Mouse (Mus musculus): ENCODE measurements around the gene Ncln.

The Ncln gene

GRCm38 (mm10) chr10:81496264-81496901 lies at the start of gene Ncln:
Gene Ncln (minus strand): TSS chr10:81496392.
- peak; percentile 97 to 98 for DNase-seq (ENCODE audit: low spot score in 2 of 2)

DNA sequence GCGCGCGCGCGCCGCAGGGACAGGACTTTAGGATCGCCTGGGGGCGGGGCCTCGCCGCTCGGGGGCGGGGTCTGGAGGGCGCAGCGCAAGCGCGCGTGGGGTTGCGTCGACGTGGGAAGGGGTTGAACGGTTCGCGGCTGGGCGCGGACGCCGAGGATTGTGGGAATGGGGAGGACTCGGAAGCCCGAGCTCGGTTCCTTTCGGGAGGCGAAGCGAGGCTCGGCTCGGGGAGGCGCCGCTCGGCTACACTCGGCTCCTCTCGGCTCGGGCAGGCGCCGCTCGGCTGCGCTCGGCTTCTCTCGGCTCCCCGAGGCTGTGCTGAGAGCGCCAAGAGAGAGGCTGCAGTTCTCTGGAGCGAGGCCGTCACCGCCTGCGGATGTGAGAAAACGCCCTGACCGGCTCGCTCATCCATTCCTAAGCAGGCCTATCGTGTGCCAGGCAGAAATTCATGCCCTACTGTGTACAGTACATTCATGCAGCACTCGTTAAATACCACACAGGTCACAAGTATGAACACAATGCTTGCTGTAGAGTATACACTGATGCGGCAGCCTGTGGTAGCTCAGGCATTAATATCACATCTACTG lies 49.1 kb upstream of the Ncln start, which contains the start of gene Gna11:
Gna11 (minus strand) TSS at position 30 of the 587 bp plus-strand sequence.
- peak; percentile 99 to 100 for DNase-seq (ENCODE audit: low spot score in 2 of 2)

GRCm38 (mm10) chr10:81544296-81545160 lies 48.3 kb upstream of the Ncln start:
- DNase-seq (ENCODE audit: low spot score in 2 of 2): no peak

DNA sequence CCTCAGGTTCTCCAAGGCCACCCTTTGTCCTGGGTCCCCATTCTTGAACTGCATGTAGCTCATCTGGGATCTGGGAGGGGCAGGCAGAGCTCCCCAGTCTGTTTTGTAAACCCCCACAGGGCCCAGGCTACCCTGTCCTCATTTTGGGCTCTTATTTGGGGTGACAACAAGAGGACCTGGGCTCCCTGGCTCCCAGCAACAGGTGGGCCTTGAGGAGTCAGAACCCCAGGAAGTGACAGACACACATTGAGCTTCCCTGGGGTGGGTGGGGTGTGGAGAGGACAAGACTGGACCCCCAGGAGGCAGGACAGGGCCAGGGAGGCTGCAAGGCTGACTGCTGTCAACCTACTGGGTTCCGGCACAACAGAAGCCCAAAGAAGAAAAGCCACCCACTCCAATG lies 47.4 kb upstream of the Ncln start:
- no peak for DNase-seq (ENCODE audit: low spot score in 2 of 2)

DNA sequence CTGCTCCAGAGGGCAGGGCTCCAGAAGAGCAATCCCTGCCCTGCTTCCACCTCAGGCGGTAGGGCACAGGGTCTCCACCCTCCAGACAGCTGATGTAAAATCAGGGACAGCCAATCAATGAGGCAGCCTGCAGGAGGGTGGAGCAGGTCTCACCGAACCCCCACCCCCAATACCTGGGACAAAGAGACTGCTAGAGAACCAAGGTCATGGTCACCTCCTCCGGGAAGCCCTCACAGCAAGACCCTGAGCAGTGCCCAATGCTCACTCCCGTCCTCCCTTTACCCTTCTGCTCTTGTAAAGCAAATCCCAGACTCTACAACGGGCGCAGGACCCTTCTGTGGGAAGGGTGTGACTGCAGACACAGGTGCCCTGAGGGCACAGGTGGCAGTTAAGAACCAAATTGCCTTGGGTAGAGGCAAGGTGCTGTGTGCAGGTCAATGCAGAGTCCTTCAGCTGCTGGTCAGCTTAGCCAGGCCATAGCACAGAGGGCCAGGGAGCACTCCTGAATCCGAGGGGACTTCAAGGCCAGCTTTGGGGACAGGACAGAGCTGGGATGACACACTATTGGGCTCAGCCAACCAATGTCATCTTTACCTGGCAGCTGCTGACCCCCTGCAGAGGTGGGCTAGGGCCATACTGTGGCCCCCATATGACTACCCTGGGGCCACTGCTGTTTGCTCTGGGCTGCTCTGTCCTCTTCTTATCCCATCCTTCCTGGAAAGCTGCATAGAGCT lies 46.7 kb upstream of the Ncln start:
- DNase-seq (ENCODE audit: low spot score in 2 of 2): no peak

GRCm38 (mm10) chr10:81541803-81542202 lies 45.6 kb upstream of the Ncln start:
- DNase-seq (ENCODE audit: low spot score in 2 of 2): no peak

- no peak for DNase-seq (ENCODE audit: low spot score in 2 of 2)
These were observed 45.2 kb upstream of the Ncln start for GRCm38 (mm10) chr10:81541363-81541762.

GRCm38 (mm10) chr10:81538321-81539048 lies 42.3 kb upstream of the Ncln start:
- DNase-seq (ENCODE audit: low spot score in 2 of 2): peak in 1 of 2 experiments; percentile 39

GRCm38 (mm10) chr10:81537429-81537828 lies 41.2 kb upstream of the Ncln start:
- no peak for DNase-seq (ENCODE audit: low spot score in 2 of 2)

- no peak for DNase-seq (ENCODE audit: low spot score in 2 of 2)
These were observed 40.5 kb upstream of the Ncln start for GRCm38 (mm10) chr10:81536734-81537133.

DNA sequence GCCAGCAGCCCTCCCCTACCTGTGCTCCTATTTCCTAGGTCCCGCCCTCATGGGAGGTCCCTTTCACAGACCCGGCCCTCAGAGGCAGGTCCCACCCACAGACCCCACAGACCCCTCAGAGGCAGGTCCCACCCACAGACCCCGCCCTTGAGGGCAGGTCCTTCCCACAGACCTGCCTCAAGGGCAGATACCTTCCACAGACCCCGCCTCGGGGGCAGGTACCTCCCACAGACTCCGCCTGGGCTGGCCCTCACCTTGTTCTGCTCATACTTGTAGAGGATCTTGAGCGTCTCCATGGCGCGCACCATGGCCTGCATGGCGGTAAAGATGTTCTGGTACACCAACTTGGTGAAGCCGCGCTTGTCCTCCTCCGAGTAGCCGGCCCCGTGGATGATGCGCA lies 38.6 kb upstream of the Ncln start:
- DNase-seq (ENCODE audit: low spot score in 2 of 2): no peak

- peak; percentile 79 to 83 for DNase-seq (ENCODE audit: low spot score in 2 of 2)
These were observed 30.6 kb upstream of the Ncln start for GRCm38 (mm10) chr10:81526779-81527178.

- no peak for DNase-seq (ENCODE audit: low spot score in 2 of 2)
These were observed 29.0 kb upstream of the Ncln start for GRCm38 (mm10) chr10:81525017-81525694.

DNA sequence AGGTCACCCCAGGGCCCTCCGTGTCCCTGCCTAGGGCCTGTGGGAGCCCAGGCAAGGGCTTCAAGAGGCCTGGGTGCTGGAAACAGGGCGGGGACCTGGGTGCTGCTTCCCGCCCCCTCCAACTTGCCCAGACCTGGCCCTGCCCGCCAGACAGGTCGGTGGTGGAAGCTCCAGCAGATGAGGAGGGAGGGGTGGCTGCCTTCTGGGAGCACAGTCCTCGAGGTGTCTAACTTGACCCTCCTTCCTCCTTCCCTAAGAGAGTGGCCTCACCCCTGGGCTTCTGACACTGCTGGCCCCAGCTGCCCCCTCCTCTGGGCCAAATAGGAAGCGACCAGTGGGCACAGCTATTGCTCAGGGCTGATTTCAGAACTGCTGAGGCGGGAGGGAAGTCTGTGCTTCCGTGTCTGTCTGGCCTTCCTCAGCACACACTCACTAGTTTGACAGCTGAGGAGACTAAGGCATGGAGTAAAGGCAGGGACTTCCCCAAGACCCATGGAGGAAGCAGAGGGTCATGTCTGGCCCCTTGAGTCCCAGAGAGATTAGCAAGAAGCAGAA lies 27.9 kb upstream of the Ncln start, which contains the start of gene Gna15:
Gna15 (minus strand) TSS at position 175 of the 555 bp plus-strand sequence.
- DNase-seq (ENCODE audit: low spot score in 2 of 2): peak; percentile 63

DNA sequence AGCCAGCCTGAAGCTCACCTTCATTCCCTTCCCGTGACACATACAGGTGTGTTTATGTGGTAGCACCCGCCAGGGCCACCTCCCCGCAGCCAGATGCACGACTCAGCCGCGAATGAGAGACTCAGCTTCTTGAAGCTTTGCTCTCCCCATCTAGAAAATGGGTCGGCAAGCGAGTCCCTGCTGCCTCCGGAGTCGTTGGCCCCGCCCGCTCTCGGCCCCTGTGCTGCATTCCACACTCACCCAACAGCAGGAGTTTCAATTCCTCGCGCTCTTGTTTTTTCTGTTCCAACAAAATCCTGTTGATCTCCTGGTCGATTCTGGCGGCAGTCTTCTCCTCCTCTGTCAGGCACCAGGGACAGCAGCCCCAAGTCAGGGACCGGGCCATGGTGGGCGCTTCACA lies 27.4 kb upstream of the Ncln start:
- DNase-seq (ENCODE audit: low spot score in 2 of 2): no peak

GRCm38 (mm10) chr10:81523142-81523541 lies 26.9 kb upstream of the Ncln start:
- DNase-seq (ENCODE audit: low spot score in 2 of 2): no peak

DNA sequence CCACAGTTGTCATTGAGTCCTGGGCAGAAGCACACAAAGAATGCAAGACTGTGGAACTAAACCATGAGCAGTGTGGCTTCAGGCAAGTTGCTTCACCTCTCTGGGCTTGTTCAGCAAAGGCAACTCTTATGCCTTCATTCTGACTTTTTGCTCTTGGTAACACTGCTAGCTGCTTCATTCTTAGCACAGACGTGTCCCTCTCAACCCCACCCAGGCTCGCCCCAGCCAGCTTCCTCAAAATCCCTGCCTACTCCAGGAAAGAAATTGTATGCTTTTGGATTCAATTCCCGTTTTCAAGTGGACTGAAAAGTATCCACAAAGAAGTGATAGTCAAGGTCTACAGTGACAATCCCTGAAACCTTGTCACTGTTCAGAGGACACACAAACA lies 23.8 kb upstream of the Ncln start:
- no peak for DNase-seq (ENCODE audit: low spot score in 2 of 2)

GRCm38 (mm10) chr10:81519227-81519977 lies 23.2 kb upstream of the Ncln start:
- peak; percentile 64 to 69 for DNase-seq (ENCODE audit: low spot score in 2 of 2)

- DNase-seq (ENCODE audit: low spot score in 2 of 2): peak; percentile 76 to 84
These were observed 22.4 kb upstream of the Ncln start for GRCm38 (mm10) chr10:81518546-81518945.
